In genomic region chr3:147062451-147062850, GRCm38 (mm10) we compare ENCODE assay signal across 27 mouse cellular contexts.
DNase-seq lines count a peak whose midpoint lies in the region; ATAC-seq lines count a peak whose summit lies in the region.
"Had no signal": no experiment of that assay in that cellular context is flagged by ENCODE, and none has a peak within 500 bp of the region (broad histone marks: within the 10 kb centered on the region; RNA-seq: fewer than 3 reads in every experiment).

No protein-coding gene starts in this region.

- no peak for DNase-seq in embryonic facial prominence, embryonic 14.5 days (ENCODE audit: low spot score)
- DNase-seq in embryonic facial prominence, embryonic 10.5 days (ENCODE audit: low spot score), result no peak
- DNase-seq in heart, adult 11 months, result peak; percentile 70
- DNase-seq in heart, postnatal 36 days, result no peak
- peak; percentile 45 for DNase-seq in heart, postnatal 4 days
- no peak for DNase-seq in heart, postnatal 25 days (ENCODE audit: low spot score)
- DNase-seq in urinary bladder, postnatal 14 days (ENCODE audit: low spot score), result peak; percentile 16
- no peak for DNase-seq in urinary bladder, postnatal 10 days (ENCODE audit: low spot score)
- DNase-seq: adrenal gland, adult 8-10 months; adrenal gland, postnatal 25 days; cerebellum, adult 11-12 months; cerebellum, adult 8-10 months; cerebellum, postnatal 10 days; cerebellum, postnatal 36 days; embryo, embryonic 11 days; forebrain, postnatal 0 days; gastrocnemius, adult 2 months; gastrocnemius, postnatal 25 days; heart, adult 2 months had no signal

- no peak overlapping the region for H3K9ac ChIP-seq in embryonic facial prominence, embryonic 14.5 days (ENCODE audit: low read depth, low read length)
- H3K9ac ChIP-seq: embryonic facial prominence, embryonic 15.5 days; forebrain, postnatal 0 days; heart, embryonic 15.5 days; hindbrain, embryonic 12.5 days; hindbrain, embryonic 15.5 days had no signal

- H3K27ac ChIP-seq in embryonic facial prominence, embryonic 14.5 days (replicated peaks; ENCODE audit: low read depth, low read length), result no peak overlapping the region
- H3K27ac ChIP-seq in embryonic facial prominence, embryonic 10.5 days (replicated peaks), result no peak overlapping the region
- H3K27ac ChIP-seq: embryonic facial prominence, embryonic 15.5 days; gastrocnemius, adult 2 months; heart, adult 2 months; heart, embryonic 15.5 days; hindbrain, embryonic 12.5 days; hindbrain, embryonic 15.5 days had no signal

- intact Hi-C loops in heart, postnatal 36 days (cut with DNase I), result no loop called here
- intact Hi-C loops in heart, postnatal 25 days (cut with DNase I), result no loop called here

- no peaks in the 10 kb centered on the region for H3K36me3 ChIP-seq in embryonic facial prominence, embryonic 14.5 days (ENCODE audit: control insufficient read depth, insufficient read depth, low read length)
- H3K36me3 ChIP-seq in embryonic facial prominence, embryonic 10.5 days (replicated peaks), result no peaks in the 10 kb centered on the region
- H3K36me3 ChIP-seq: embryonic facial prominence, embryonic 15.5 days; heart, embryonic 15.5 days; hindbrain, embryonic 12.5 days; hindbrain, embryonic 15.5 days had no signal

- H3K4me1 ChIP-seq in embryonic facial prominence, embryonic 14.5 days (ENCODE audit: control insufficient read depth, insufficient read depth, low read length), result peaks cover 17% of the 10 kb centered on the region; the same call in 1 of the 2 replicates
- peaks cover 14% of the 10 kb centered on the region; the same call in 1 of the 2 replicates for H3K4me1 ChIP-seq in embryonic facial prominence, embryonic 10.5 days

- no peak overlapping the region for H3K4me2 ChIP-seq in embryonic facial prominence, embryonic 14.5 days (ENCODE audit: low read depth, low read length)
- H3K4me2 ChIP-seq: embryonic facial prominence, embryonic 15.5 days; heart, embryonic 11.5 days; heart, embryonic 15.5 days; hindbrain, embryonic 12.5 days; hindbrain, embryonic 15.5 days had no signal

- no peak overlapping the region for H3K4me3 ChIP-seq in embryonic facial prominence, embryonic 14.5 days (ENCODE audit: low read depth, low read length)
- no peak overlapping the region for H3K4me3 ChIP-seq in embryonic facial prominence, embryonic 10.5 days
- H3K4me3 ChIP-seq: embryonic facial prominence, embryonic 15.5 days; gastrocnemius, adult 2 months; heart, adult 2 months; heart, embryonic 15.5 days; hindbrain, embryonic 12.5 days; hindbrain, embryonic 15.5 days had no signal

- 65% methylated on average over 7 of the region's 7 CpGs for WGBS in embryonic facial prominence, embryonic 14.5 days
- 84% methylated on average over 7 of the region's 7 CpGs for WGBS in embryonic facial prominence, embryonic 10.5 days

- peak; percentile 61 for ATAC-seq in embryonic facial prominence, embryonic 14.5 days (ENCODE audit: low read depth)
- ATAC-seq: activated CD4-positive, CD25-positive, alpha-beta regulatory T cell, adult 4 months; forebrain, embryonic 14.5 days; forebrain, postnatal 0 days; intestine, postnatal 0 days had no signal

- no peaks in the 10 kb centered on the region for H3K27me3 ChIP-seq in embryonic facial prominence, embryonic 14.5 days (replicated peaks; ENCODE audit: control insufficient read depth, insufficient read depth, low read length)
- no peaks in the 10 kb centered on the region for H3K27me3 ChIP-seq in embryonic facial prominence, embryonic 10.5 days (replicated peaks; ENCODE audit: low read depth, poor library complexity, severe bottlenecking)
- H3K27me3 ChIP-seq: embryonic facial prominence, embryonic 15.5 days; heart, embryonic 15.5 days; hindbrain, embryonic 12.5 days; hindbrain, embryonic 15.5 days had no signal

- no peaks in the 10 kb centered on the region for H3K9me3 ChIP-seq in embryonic facial prominence, embryonic 14.5 days (ENCODE audit: control insufficient read depth, low read length)
- H3K9me3 ChIP-seq in embryonic facial prominence, embryonic 10.5 days, result no peaks in the 10 kb centered on the region
- H3K9me3 ChIP-seq: embryonic facial prominence, embryonic 15.5 days; heart, embryonic 15.5 days; hindbrain, embryonic 12.5 days; hindbrain, embryonic 15.5 days had no signal

Comparison
In these comparisons a context has a peak if more than half of its experiments do, and no peak if none do; other contexts are left out.
1. DNase-seq: peak in heart, adult 11 months (single experiment), heart, postnatal 4 days (single experiment) and urinary bladder, postnatal 14 days (single experiment); none in embryonic facial prominence, embryonic 14.5 days (single experiment), embryonic facial prominence, embryonic 10.5 days (single experiment), heart, postnatal 36 days (0 of 2), heart, postnatal 25 days (single experiment) and urinary bladder, postnatal 10 days (single experiment).